Mouse (Mus musculus) forebrain, postnatal 0 days (tissue): ENCODE data around the gene Fgfr4. TPM values are rescaled to one million over a fixed set of nuclear protein-coding genes. Genes with fewer than 3 reads are reported as not detected.

Experiments used
- ATAC-seq: fragments of 200-750 bp; cut with Nextera tagmentation; 2 replicates; pipeline ENCODE4 v1.8.0; 2017; ENCODE audit warnings: mild to moderate bottlenecking, moderate library complexity
- DNase-seq: peaks from one replicate; pipeline ENCODE4 v3.0.0-alpha.2; 2015
- H3K27ac ChIP-seq: fragments of 300-500 bp; sonication (generic); 2 replicates; pipeline ENCODE4 v1.5.1; 2014; ENCODE audit warnings: low read depth, mild to moderate bottlenecking, antibody characterized with exemption, low read length, moderate library complexity, mixed read lengths
- H3K27me3 ChIP-seq: fragments of 300-500 bp; sonication (generic); 2 replicates; pipeline ENCODE4 v1.6.1; 2014; ENCODE audit warnings: mild to moderate bottlenecking, low read length, mixed read lengths; ENCODE audit not compliant: insufficient read depth
- H3K36me3 ChIP-seq: fragments of 300-500 bp; sonication (generic); 2 replicates; pipeline ENCODE4 v1.6.1; 2014; ENCODE audit warnings: mild to moderate bottlenecking, moderate library complexity; ENCODE audit not compliant: insufficient read depth
- H3K4me1 ChIP-seq: fragments of 300-500 bp; sonication (generic); 2 replicates; pipeline ENCODE4 v1.6.1; 2014; ENCODE audit warnings: antibody characterized with exemption; ENCODE audit not compliant: insufficient read depth
- H3K4me2 ChIP-seq: fragments of 300-500 bp; sonication (generic); 2 replicates; pipeline ENCODE4 v1.6.1; 2014; ENCODE audit warnings: low read depth, mild to moderate bottlenecking, moderate library complexity
- H3K4me3 ChIP-seq: fragments of 300-500 bp; sonication (generic); 2 replicates; pipeline ENCODE4 v1.5.1; 2014; ENCODE audit warnings: low read depth, low read length, mixed read lengths
- H3K9ac ChIP-seq: fragments of 300-500 bp; sonication (generic); 2 replicates; pipeline ENCODE4 v1.6.1; 2014; ENCODE audit warnings: mild to moderate bottlenecking
- H3K9me3 ChIP-seq: fragments of 300-500 bp; sonication (generic); 2 replicates; pipeline ENCODE4 v1.6.1; 2016; ENCODE audit warnings: low read length
- CTCF ChIP-seq: sonication (generic); IDR thresholded peaks from 2 replicates; pipeline ENCODE4 v1.5.1; 2016; ENCODE audit warnings: antibody characterized with exemption, control low read depth, low read depth
- WGBS: fragments of 180-500 bp; shearing (Covaris S2); extraction: QIAGEN DNeasy Blood & Tissue Kit; methylation state at CpG from one replicate; pipeline ENCODE4 v1.1.7; 2014; 5-methylcytosine and 5-hydroxymethylcytosine counted together
- polyA plus RNA-seq: library from polyadenylated mRNA; unstranded; fragments of >200 nt; fragmentation: Nextera tagmentation; extraction: Ambion mirVana; gene quantifications from 2 replicates; pipeline ENCODE4 v1.2.1, GENCODE M21; 2015
- total RNA-seq: library from RNA; depleted of rRNA; stranded (reverse); fragments of >200 nt; gene quantifications from 2 replicates; pipeline ENCODE4 v1.2.3, GENCODE M21; 2014

Fgfr4 gene
- total and polyA plus RNA-seq, 2 experiments from 2014 or later, result 0.19 to 0.33 TPM

GRCm38 (mm10) chr13:55203740-55204139, 51.3 kb downstream of the Fgfr4 start:
- 82% methylated on average over 9 of the region's 9 CpGs for WGBS
- H3K4me2 ChIP-seq, result no peak overlapping the region
- no peaks in the 10 kb centered on the region for H3K36me3 ChIP-seq
- H3K4me1 ChIP-seq, result no peaks in the 10 kb centered on the region
- H3K27me3 ChIP-seq, result no peaks in the 10 kb centered on the region
- DNase-seq (no peak), ATAC-seq (no peak)
- TF ChIP-seq CTCF, result no peak
- H3K4me3 ChIP-seq, result no peak overlapping the region
- H3K27ac ChIP-seq, result no peak overlapping the region
- H3K9me3 ChIP-seq, result no peaks in the 10 kb centered on the region
- H3K9ac ChIP-seq, result no peak overlapping the region

- H3K9ac ChIP-seq, result no peak overlapping the region
- no peak for ATAC-seq
- 80% methylated on average over 9 of the region's 11 CpGs for WGBS
- H3K4me3 ChIP-seq, result no peak overlapping the region
- no peaks in the 10 kb centered on the region for H3K9me3 ChIP-seq
- no peaks in the 10 kb centered on the region for H3K36me3 ChIP-seq
- H3K27ac ChIP-seq, result no peak overlapping the region
- H3K4me2 ChIP-seq, result no peak overlapping the region
- no peak for TF ChIP-seq CTCF
- H3K27me3 ChIP-seq, result no peaks in the 10 kb centered on the region
- no peaks in the 10 kb centered on the region for H3K4me1 ChIP-seq
- DNase-seq, result no peak
Observed at GRCm38 (mm10) chr13:55204667-55205389, 52.4 kb downstream of the Fgfr4 start.

- H3K27me3 ChIP-seq, result no peaks in the 10 kb centered on the region
- H3K4me1 ChIP-seq, result no peaks in the 10 kb centered on the region
- H3K36me3 ChIP-seq, result no peaks in the 10 kb centered on the region
- no peak for TF ChIP-seq CTCF
- H3K4me2 ChIP-seq, result no peak overlapping the region
- H3K27ac ChIP-seq, result no peak overlapping the region
- H3K4me3 ChIP-seq, result no peak overlapping the region
- H3K9ac ChIP-seq, result no peak overlapping the region
- WGBS, result 93% methylated on average over 6 of the region's 6 CpGs
- ATAC-seq (no peak), DNase-seq (no peak)
- H3K9me3 ChIP-seq, result no peaks in the 10 kb centered on the region
Observed at GRCm38 (mm10) chr13:55205448-55206205, 53.2 kb downstream of the Fgfr4 start.

- TF ChIP-seq CTCF, result peak; percentile 39; the same call in 1 of the 2 replicates
- Histone ChIP-seq H3K27ac (no peak overlapping the region), H3K27me3 (no peaks in the 10 kb centered on the region), H3K9me3 (no peaks in the 10 kb centered on the region), H3K36me3 (peaks cover 5% of the 10 kb centered on the region), H3K4me3 (no peak overlapping the region), H3K4me2 (no peak overlapping the region), H3K9ac (no peak overlapping the region), H3K4me1 (peaks cover 12% of the 10 kb centered on the region)
- DNase-seq, result peak; percentile 19
- ATAC-seq, result no peak
- 70% methylated on average over 13 of the region's 13 CpGs for WGBS
Observed at GRCm38 (mm10) chr13:55208837-55209648, 56.6 kb downstream of the Fgfr4 start.

- TF ChIP-seq CTCF, result no peak
- Histone ChIP-seq H3K9ac (peak within 1 kb of the TSS; percentile 83), H3K4me3 (peak within 1 kb of the TSS; percentile 76), H3K4me2 (peak within 1 kb of the TSS; percentile 95), H3K27ac (peak within 1 kb of the TSS; percentile 95), H3K4me1 (peaks cover 18% of the 10 kb centered on the region), H3K36me3 (peaks cover 10% of the 10 kb centered on the region), H3K27me3 (no peaks in the 10 kb centered on the region), H3K9me3 (no peaks in the 10 kb centered on the region)
- 32% methylated on average over 31 of the region's 31 CpGs for WGBS
- DNase-seq, result peak; percentile 5
- ATAC-seq, result no peak
Observed at GRCm38 (mm10) chr13:55209649-55210192, 57.3 kb downstream of the Fgfr4 start, which contains the start of gene Nsd1. Nsd1 (plus strand) TSS chr13:55209782.

- 5% methylated on average over 64 of the region's 77 CpGs for WGBS
- Histone ChIP-seq H3K4me2 (peak overlapping the region; percentile 95), H3K36me3 (peaks cover 10% of the 10 kb centered on the region), H3K27ac (peak overlapping the region; percentile 95), H3K4me1 (peaks cover 23% of the 10 kb centered on the region), H3K4me3 (peak overlapping the region; percentile 76), H3K9me3 (no peaks in the 10 kb centered on the region), H3K27me3 (no peaks in the 10 kb centered on the region), H3K9ac (peak overlapping the region; percentile 83)
- peak; percentile 29; the same call in 1 of the 2 replicates for TF ChIP-seq CTCF
- peak; percentile 45 for ATAC-seq
- peak; percentile 75 for DNase-seq
Observed at GRCm38 (mm10) chr13:55210193-55210970, 57.9 kb downstream of the Fgfr4 start.
